Mouse (Mus musculus) spleen, adult 2 months (tissue): ENCODE results near the gene Gm20661.

Source experiments
- CTCF ChIP-seq: fragments of 200-500 bp; IDR thresholded peaks from 2 replicates; pipeline ENCODE4 v1.5.1; 2011; ENCODE audit warnings: mild to moderate bottlenecking, inconsistent platforms; ENCODE audit not compliant: insufficient read depth, insufficient read length, insufficient replicate concordance; ENCODE audit errors: extremely low read depth
- POLR2A ChIP-seq: fragments of 200-500 bp; IDR thresholded peaks from 2 replicates; pipeline ENCODE4 v1.6.1; 2011; ENCODE audit warnings: low read depth, low read length, inconsistent platforms

- TF ChIP-seq POLR2A, result no peak
- TF ChIP-seq CTCF, result no peak
These were observed 20.1 kb downstream of the Gm20661 start for GRCm38 (mm10) chr9:108002778-108003530.
